Mouse (Mus musculus) embryonic facial prominence, embryonic 13.5 days (tissue): ENCODE data around the gene Ak8. TPM values are rescaled to one million over a fixed set of nuclear protein-coding genes. Genes with fewer than 3 reads are reported as not detected.
A peak's percentile ranks its signal among the peaks of the same experiment; 100 is the strongest.

Source experiments
- ATAC-seq: fragments of 200-750 bp; cut with Nextera tagmentation; 2 replicates; pipeline ENCODE4 v1.8.0; 2017; ENCODE audit warnings: low read depth; ENCODE audit not compliant: insufficient number of reproducible peaks, insufficient read depth, low FRiP score, low TSS enrichment
- H3K27ac ChIP-seq: fragments of 300-500 bp; sonication (generic); 2 replicates; pipeline ENCODE4 v1.5.1; 2015; ENCODE audit warnings: moderate library complexity, mild to moderate bottlenecking, inconsistent platforms
- H3K27me3 ChIP-seq: fragments of 300-500 bp; sonication (generic); 2 replicates; pipeline ENCODE4 v1.6.1; 2015; ENCODE audit warnings: mild to moderate bottlenecking, inconsistent platforms
- H3K36me3 ChIP-seq: fragments of 300-500 bp; sonication (generic); 2 replicates; pipeline ENCODE4 v1.6.1; 2015; ENCODE audit warnings: mild to moderate bottlenecking, inconsistent platforms
- H3K4me1 ChIP-seq: fragments of 300-500 bp; sonication (generic); 2 replicates; pipeline ENCODE4 v1.6.1; 2015; ENCODE audit warnings: inconsistent platforms
- H3K4me2 ChIP-seq: fragments of 300-500 bp; sonication (generic); 2 replicates; pipeline ENCODE4 v1.6.1; 2015; ENCODE audit warnings: moderate library complexity, mild to moderate bottlenecking, inconsistent platforms
- H3K4me3 ChIP-seq: fragments of 300-500 bp; sonication (generic); 2 replicates; pipeline ENCODE4 v1.5.1; 2015; ENCODE audit warnings: mild to moderate bottlenecking, inconsistent platforms
- H3K9ac ChIP-seq: fragments of 300-500 bp; sonication (generic); 2 replicates; pipeline ENCODE4 v1.6.1; 2015; ENCODE audit warnings: mild to moderate bottlenecking, inconsistent platforms
- H3K9me3 ChIP-seq: fragments of 300-500 bp; sonication (generic); 2 replicates; pipeline ENCODE4 v1.6.1; 2016; ENCODE audit warnings: inconsistent platforms
- WGBS: fragments of 180-500 bp; shearing (Covaris S2); methylation state at CpG from one replicate; pipeline ENCODE4 v1.1.7; 2015; ENCODE audit warnings: mixed read lengths; 5-methylcytosine and 5-hydroxymethylcytosine counted together
- polyA plus RNA-seq: library from polyadenylated mRNA; unstranded; fragments of >200 nt; fragmentation: Nextera tagmentation; extraction: Ambion mirVana; gene quantifications from 2 replicates; pipeline ENCODE4 v1.2.1, GENCODE M21; 2015

The Ak8 gene
- 0.77 and 0.90 TPM in 2 replicates for polyA plus RNA-seq

- WGBS, result 2% methylated on average over 53 of the region's 53 CpGs
- peak; percentile 72 for ATAC-seq
- Histone ChIP-seq H3K9ac (peak within 1 kb of the TSS; percentile 79), H3K27ac (peak within 1 kb of the TSS; percentile 64; the same call in 1 of the 2 replicates), H3K9me3 (no peaks in the 10 kb centered on the region), H3K4me3 (peak within 1 kb of the TSS; percentile 65), H3K4me1 (peaks cover 8% of the 10 kb centered on the region), H3K36me3 (no peaks in the 10 kb centered on the region), H3K4me2 (peak within 1 kb of the TSS; percentile 91), H3K27me3 (no peaks in the 10 kb centered on the region)
These were observed at the start of gene Ak8, which contains the start of gene Spaca9 for GRCm38 (mm10) chr2:28699361-28700335. Ak8 (plus strand) TSS chr2:28700164. Spaca9 (minus strand) TSS chr2:28699727.

- Histone ChIP-seq H3K27ac (no peak overlapping the region), H3K9ac (no peak overlapping the region), H3K4me3 (no peak overlapping the region), H3K4me1 (no peaks in the 10 kb centered on the region), H3K36me3 (peaks cover 11% of the 10 kb centered on the region), H3K27me3 (no peaks in the 10 kb centered on the region), H3K4me2 (no peak overlapping the region), H3K9me3 (no peaks in the 10 kb centered on the region)
- ATAC-seq, result no peak
These were observed 49.4 kb upstream of the Ak8 start for GRCm38 (mm10) chr2:28650526-28650925.

- Histone ChIP-seq H3K4me2 (no peak overlapping the region), H3K9me3 (no peaks in the 10 kb centered on the region), H3K27me3 (no peaks in the 10 kb centered on the region), H3K36me3 (peaks cover 34% of the 10 kb centered on the region), H3K9ac (no peak overlapping the region), H3K27ac (no peak overlapping the region), H3K4me3 (no peak overlapping the region), H3K4me1 (no peaks in the 10 kb centered on the region)
- 93% methylated on average over 7 of the region's 7 CpGs for WGBS
- ATAC-seq, result no peak
These were observed 46.6 kb upstream of the Ak8 start for GRCm38 (mm10) chr2:28653351-28653750.

- Histone ChIP-seq H3K27ac (no peak overlapping the region), H3K36me3 (peaks cover 43% of the 10 kb centered on the region), H3K9ac (no peak overlapping the region), H3K9me3 (no peaks in the 10 kb centered on the region), H3K4me3 (no peak overlapping the region), H3K27me3 (no peaks in the 10 kb centered on the region), H3K4me1 (no peaks in the 10 kb centered on the region), H3K4me2 (no peak overlapping the region)
- no peak for ATAC-seq
- WGBS, result 68% methylated on average over 2 of the region's 2 CpGs
These were observed 45.7 kb upstream of the Ak8 start for GRCm38 (mm10) chr2:28654295-28654694.

GRCm38 (mm10) chr2:28656216-28656615, 43.7 kb upstream of the Ak8 start:
- Histone ChIP-seq H3K4me3 (no peak overlapping the region), H3K4me1 (no peaks in the 10 kb centered on the region), H3K9ac (no peak overlapping the region), H3K36me3 (peaks cover 63% of the 10 kb centered on the region), H3K27ac (no peak overlapping the region), H3K27me3 (no peaks in the 10 kb centered on the region), H3K9me3 (no peaks in the 10 kb centered on the region), H3K4me2 (no peak overlapping the region)
- no peak for ATAC-seq
- WGBS, result 77% methylated on average over 8 of the region's 8 CpGs

GRCm38 (mm10) chr2:28662891-28663290, 37.1 kb upstream of the Ak8 start:
- ATAC-seq, result no peak
- H3K27me3 ChIP-seq, result no peaks in the 10 kb centered on the region
- 88% methylated on average over 3 of the region's 3 CpGs for WGBS
- H3K27ac ChIP-seq, result no peak overlapping the region
- no peaks in the 10 kb centered on the region for H3K4me1 ChIP-seq
- H3K9me3 ChIP-seq, result no peaks in the 10 kb centered on the region
- H3K4me3 ChIP-seq, result no peak overlapping the region
- H3K36me3 ChIP-seq, result peaks cover 95% of the 10 kb centered on the region
- no peak overlapping the region for H3K4me2 ChIP-seq
- no peak overlapping the region for H3K9ac ChIP-seq

GRCm38 (mm10) chr2:28665818-28666217, 34.1 kb upstream of the Ak8 start:
- Histone ChIP-seq H3K27me3 (no peaks in the 10 kb centered on the region), H3K4me1 (no peaks in the 10 kb centered on the region), H3K4me2 (no peak overlapping the region), H3K9ac (no peak overlapping the region), H3K4me3 (no peak overlapping the region), H3K36me3 (peaks cover 95% of the 10 kb centered on the region), H3K27ac (no peak overlapping the region), H3K9me3 (no peaks in the 10 kb centered on the region)
- WGBS, result 82% methylated on average over 3 of the region's 3 CpGs
- no peak for ATAC-seq

GRCm38 (mm10) chr2:28671438-28671837, 28.5 kb upstream of the Ak8 start:
- Histone ChIP-seq H3K4me1 (no peaks in the 10 kb centered on the region), H3K9me3 (no peaks in the 10 kb centered on the region), H3K27ac (no peak overlapping the region), H3K9ac (no peak overlapping the region), H3K27me3 (no peaks in the 10 kb centered on the region), H3K36me3 (peaks cover 96% of the 10 kb centered on the region), H3K4me2 (no peak overlapping the region), H3K4me3 (no peak overlapping the region)
- ATAC-seq, result no peak
- WGBS, result 77% methylated on average over 2 of the region's 2 CpGs

GRCm38 (mm10) chr2:28676005-28676404, 24.0 kb upstream of the Ak8 start:
- Histone ChIP-seq H3K4me1 (no peaks in the 10 kb centered on the region), H3K27me3 (no peaks in the 10 kb centered on the region), H3K4me3 (no peak overlapping the region), H3K9ac (no peak overlapping the region), H3K27ac (no peak overlapping the region), H3K9me3 (no peaks in the 10 kb centered on the region), H3K36me3 (peaks cover 96% of the 10 kb centered on the region), H3K4me2 (no peak overlapping the region)
- no peak for ATAC-seq
- WGBS, result 93% methylated on average over 8 of the region's 8 CpGs

GRCm38 (mm10) chr2:28680710-28681109, 19.3 kb upstream of the Ak8 start:
- H3K36me3 ChIP-seq, result peaks cover 99% of the 10 kb centered on the region
- H3K27ac ChIP-seq, result no peak overlapping the region
- no peak for ATAC-seq
- no peak overlapping the region for H3K4me3 ChIP-seq
- H3K4me2 ChIP-seq, result no peak overlapping the region
- no peak overlapping the region for H3K9ac ChIP-seq
- no peaks in the 10 kb centered on the region for H3K4me1 ChIP-seq
- no peaks in the 10 kb centered on the region for H3K9me3 ChIP-seq
- H3K27me3 ChIP-seq, result no peaks in the 10 kb centered on the region
- WGBS, result 40% methylated on average over 4 of the region's 4 CpGs

- no peaks in the 10 kb centered on the region for H3K27me3 ChIP-seq
- no peaks in the 10 kb centered on the region for H3K9me3 ChIP-seq
- no peaks in the 10 kb centered on the region for H3K4me1 ChIP-seq
- no peak for ATAC-seq
- peaks cover 99% of the 10 kb centered on the region for H3K36me3 ChIP-seq
- WGBS, result 88% methylated on average over 4 of the region's 4 CpGs
- H3K9ac ChIP-seq, result no peak overlapping the region
- no peak overlapping the region for H3K4me3 ChIP-seq
- H3K4me2 ChIP-seq, result no peak overlapping the region
- no peak overlapping the region for H3K27ac ChIP-seq
These were observed 18.2 kb upstream of the Ak8 start for GRCm38 (mm10) chr2:28681718-28682117.

GRCm38 (mm10) chr2:28685895-28686294, 14.1 kb upstream of the Ak8 start:
- peaks cover 80% of the 10 kb centered on the region for H3K36me3 ChIP-seq
- 86% methylated on average over 7 of the region's 7 CpGs for WGBS
- no peak for ATAC-seq

More at GRCm38 (mm10) chr2:28685895-28686294, 14.1 kb upstream of the Ak8 start:
- Histone ChIP-seq H3K9ac (no peak overlapping the region), H3K4me3 (no peak overlapping the region), H3K9me3 (no peaks in the 10 kb centered on the region), H3K4me2 (no peak overlapping the region), H3K27ac (no peak overlapping the region), H3K4me1 (no peaks in the 10 kb centered on the region), H3K27me3 (no peaks in the 10 kb centered on the region)
